Comparison of ENCODE assay signal across 8 mouse cellular contexts in genomic region chr1:59683926-59684818, GRCm38 (mm10). TPM values are rescaled to one million over a fixed set of nuclear protein-coding genes. Genes with fewer than 3 reads are reported as not detected.
DNase-seq lines count a peak whose midpoint lies in the region; ATAC-seq and TF ChIP-seq lines count a peak whose summit lies in the region.

No protein-coding gene starts in this region.

- peak overlapping the region; percentile 84 for H3K4me3 ChIP-seq in hindbrain, embryonic 13.5 days
- peak overlapping the region; percentile 93 for H3K4me3 ChIP-seq in left cerebral cortex, adult 2 months
- H3K4me3 ChIP-seq in midbrain, embryonic 12.5 days, result peak overlapping the region; percentile 87
- H3K4me3 ChIP-seq in stomach, embryonic 16.5 days (replicated peaks; ENCODE audit: low read length), result peak overlapping the region; percentile 94

- intact Hi-C loops in gastrocnemius, postnatal 36 days (cut with DNase I), result no loop called here
- intact Hi-C loops in left cerebral cortex, adult 2 months (cut with DNase I), result loop anchor here (2.0 kb wide), 1 partner anchor 13 kb away; the partner anchor contains the start of gene Sumo1

- DNase-seq in gastrocnemius, adult 18-20 months (ENCODE audit: low spot score), result peak; percentile 13
- DNase-seq in gastrocnemius, postnatal 36 days, result no peak
- peak; percentile 12 to 17 for DNase-seq in left cerebral cortex, adult 2 months (ENCODE audit: extremely low spot score in 1 of 2, low spot score in 2 of 2)

- 9% methylated on average over 11 of the region's 11 CpGs for WGBS in hindbrain, embryonic 13.5 days
- WGBS in midbrain, embryonic 12.5 days, result 9% methylated on average over 11 of the region's 11 CpGs
- WGBS in stomach, embryonic 16.5 days, result 8% methylated on average over 11 of the region's 11 CpGs

- TF ChIP-seq CTCF in left cerebral cortex, adult 2 months (IDR thresholded peaks at IDR 0.05), result no peak

- 0 out of 2 replicates have a peak overlapping the region, but pooled peaks have one; percentile 59 for H3K9ac ChIP-seq in hindbrain, embryonic 13.5 days
- H3K9ac ChIP-seq in midbrain, embryonic 12.5 days (replicated peaks), result peak overlapping the region; percentile 51
- peak overlapping the region; percentile 72 for H3K9ac ChIP-seq in stomach, embryonic 16.5 days (ENCODE audit: low read length)

- H3K4me1 ChIP-seq in hindbrain, embryonic 13.5 days (replicated peaks), result peaks cover 19% of the 10 kb centered on the region
- H3K4me1 ChIP-seq in midbrain, embryonic 12.5 days, result peaks cover 15% of the 10 kb centered on the region
- peaks cover 16% of the 10 kb centered on the region for H3K4me1 ChIP-seq in stomach, embryonic 16.5 days (ENCODE audit: control insufficient read depth, insufficient read depth, low read length)

- no peaks in the 10 kb centered on the region for H3K36me3 ChIP-seq in hindbrain, embryonic 13.5 days
- H3K36me3 ChIP-seq in midbrain, embryonic 12.5 days, result 0 out of 2 replicates have a peak, but pooled peaks cover 2% of the 10 kb centered on the region
- no peaks in the 10 kb centered on the region for H3K36me3 ChIP-seq in stomach, embryonic 16.5 days (ENCODE audit: control insufficient read depth, insufficient read depth, low read length)

- H3K27me3 ChIP-seq in hindbrain, embryonic 13.5 days, result peaks cover 20% of the 10 kb centered on the region; the same call in 1 of the 2 replicates
- H3K27me3 ChIP-seq in midbrain, embryonic 12.5 days, result no peaks in the 10 kb centered on the region; the same call in 1 of the 2 replicates
- no peaks in the 10 kb centered on the region for H3K27me3 ChIP-seq in stomach, embryonic 16.5 days (ENCODE audit: control insufficient read depth, insufficient read depth, low read length)

- peak; percentile 8 for ATAC-seq in activated CD4-positive, CD25-positive, alpha-beta regulatory T cell, adult 4 months
- ATAC-seq in erythroid progenitor cell, adult 5-6 weeks (replicated peaks; ENCODE audit: low FRiP score, poor library complexity, severe bottlenecking), result peak; percentile 39
- no peak for ATAC-seq in hindbrain, embryonic 13.5 days (ENCODE audit: low FRiP score)
- ATAC-seq in midbrain, embryonic 12.5 days (ENCODE audit: low FRiP score, low read depth), result peak; percentile 17
- peak; percentile 42; the same call in 1 of the 2 replicates for ATAC-seq in stomach, embryonic 16.5 days (ENCODE audit: insufficient read depth, low FRiP score)

- no peak overlapping the region for H3K27ac ChIP-seq in hindbrain, embryonic 13.5 days
- H3K27ac ChIP-seq in left cerebral cortex, adult 2 months, result peak overlapping the region; percentile 30; the same call in 1 of the 2 replicates
- no peak overlapping the region for H3K27ac ChIP-seq in midbrain, embryonic 12.5 days (replicated peaks)
- H3K27ac ChIP-seq in stomach, embryonic 16.5 days (ENCODE audit: low read length), result peak overlapping the region; percentile 88

- no peaks in the 10 kb centered on the region for H3K9me3 ChIP-seq in hindbrain, embryonic 13.5 days
- H3K9me3 ChIP-seq in midbrain, embryonic 12.5 days, result no peaks in the 10 kb centered on the region
- H3K9me3 ChIP-seq in stomach, embryonic 16.5 days (replicated peaks; ENCODE audit: control insufficient read depth, low read length), result no peaks in the 10 kb centered on the region

- H3K4me2 ChIP-seq in hindbrain, embryonic 13.5 days, result peak overlapping the region; percentile 85
- peak overlapping the region; percentile 68 for H3K4me2 ChIP-seq in midbrain, embryonic 12.5 days (replicated peaks)
- peak overlapping the region; percentile 79 for H3K4me2 ChIP-seq in stomach, embryonic 16.5 days (ENCODE audit: low read depth, low read length)

RNA-seq across cellular contexts. Expression of gene Nop58, which starts 0.6 kb away (rescaled TPM):
- 10 to 100 TPM; 23.0 to 29.8 TPM for total RNA-seq in gastrocnemius, adult 18-20 months (2021)
- total RNA-seq in gastrocnemius, postnatal 36 days (2021), result 10 to 100 TPM; 18.5 to 26.9 TPM
- 100 to 1,000 TPM; 192 to 195 TPM for polyA plus RNA-seq in activated CD4-positive, CD25-positive, alpha-beta regulatory T cell, adult 4 months (2017; shearing (Covaris generic))
- 13.7 and 46.5 TPM in 2 replicates for total RNA-seq in erythroid progenitor cell, adult 5-6 weeks (2015; ENCODE audit: low replicate concordance)
- 113 and 249 TPM in 2 replicates for total RNA-seq in erythroid progenitor cell, adult 5-6 weeks (2017; ENCODE audit: low replicate concordance)
- polyA plus RNA-seq in hindbrain, embryonic 13.5 days (2015; fragmentation: Nextera tagmentation; extraction: Ambion mirVana), result 168 and 175 TPM in 2 replicates
- total RNA-seq in left cerebral cortex, adult 2 months (2021), result 10 to 100 TPM; 50.7 to 51.3 TPM
- 228 and 239 TPM in 2 replicates for polyA plus RNA-seq in midbrain, embryonic 12.5 days (2016; fragmentation: Nextera tagmentation; extraction: Ambion mirVana)
- 207 and 232 TPM in 2 replicates for polyA plus RNA-seq in stomach, embryonic 16.5 days (2015; fragmentation: Nextera tagmentation; extraction: Ambion mirVana)

RNA-seq across cellular contexts. Expression of gene Sumo1, which starts 13.5 kb away (rescaled TPM):
- 10 to 100 TPM; 57.1 to 63.8 TPM for total RNA-seq in gastrocnemius, adult 18-20 months (2021)
- 10 to 100 TPM; 43.2 to 54.1 TPM for total RNA-seq in gastrocnemius, postnatal 36 days (2021)
- polyA plus RNA-seq in activated CD4-positive, CD25-positive, alpha-beta regulatory T cell, adult 4 months (2017; shearing (Covaris generic)), result 100 to 1,000 TPM; 504 to 528 TPM
- 66.7 and 98.7 TPM in 2 replicates for total RNA-seq in erythroid progenitor cell, adult 5-6 weeks (2015; ENCODE audit: low replicate concordance)
- 35.9 and 56.7 TPM in 2 replicates for total RNA-seq in erythroid progenitor cell, adult 5-6 weeks (2017; ENCODE audit: low replicate concordance)
- polyA plus RNA-seq in hindbrain, embryonic 13.5 days (2015; fragmentation: Nextera tagmentation; extraction: Ambion mirVana), result 410 and 416 TPM in 2 replicates
- total RNA-seq in left cerebral cortex, adult 2 months (2021), result 100 to 1,000 TPM; 124 to 128 TPM
- polyA plus RNA-seq in midbrain, embryonic 12.5 days (2016; fragmentation: Nextera tagmentation; extraction: Ambion mirVana), result 481 and 502 TPM in 2 replicates
- polyA plus RNA-seq in stomach, embryonic 16.5 days (2015; fragmentation: Nextera tagmentation; extraction: Ambion mirVana), result 272 and 320 TPM in 2 replicates

Comparison
In these comparisons a context has a peak if more than half of its experiments do, and no peak if none do; other contexts are left out.
1. DNase-seq: peak in gastrocnemius, adult 18-20 months (single experiment) and left cerebral cortex, adult 2 months (2 of 2); none in gastrocnemius, postnatal 36 days (0 of 2).
2. H3K27ac ChIP-seq: peak in left cerebral cortex, adult 2 months (single experiment) and stomach, embryonic 16.5 days (single experiment); none in hindbrain, embryonic 13.5 days (single experiment) and midbrain, embryonic 12.5 days (single experiment).
3. Peak in every context shown above with its lines, with median percentiles within 50 percentile points of each other: H3K4me2 ChIP-seq, H3K4me3 ChIP-seq and H3K9ac ChIP-seq.